Mouse (Mus musculus) embryo, embryonic 9.5 days (tissue): ENCODE measurements around the gene Dhx36.

Experiments
- DNase-seq: peaks from one replicate; pipeline ENCODE4 v3.0.0-alpha.2; 2017; ENCODE audit errors: extremely low spot score

Dhx36 gene

GRCm38 (mm10) chr3:62433675-62434074 lies 73.1 kb downstream of the Dhx36 start:
- DNase-seq = no peak

GRCm38 (mm10) chr3:62418387-62419138 lies 88.2 kb downstream of the Dhx36 start:
- no peak for DNase-seq
